19 mouse cellular contexts compared by ENCODE assay signal in genomic region chr19:54113421-54113820, GRCm38 (mm10).
"Had no signal": no experiment of that assay in that cellular context is flagged by ENCODE, and none has a peak within 500 bp of the region (broad histone marks: within the 10 kb centered on the region; RNA-seq: fewer than 3 reads in every experiment).

No protein-coding gene starts in this region.

- H3K27me3 ChIP-seq: midbrain, embryonic 15.5 days; neural tube, embryonic 12.5 days; stomach, embryonic 15.5 days had no signal

- H3K9ac ChIP-seq: liver, embryonic 15.5 days; liver, postnatal 0 days; lung, embryonic 15.5 days; midbrain, embryonic 12.5 days; midbrain, embryonic 15.5 days; neural tube, embryonic 12.5 days; stomach, embryonic 15.5 days had no signal

- H3K9me3 ChIP-seq: liver, embryonic 15.5 days; lung, embryonic 15.5 days; midbrain, embryonic 12.5 days; midbrain, embryonic 15.5 days; neural tube, embryonic 12.5 days; stomach, embryonic 15.5 days had no signal

- H3K4me1 ChIP-seq: lung, embryonic 15.5 days had no signal

- ATAC-seq: liver, postnatal 0 days; lung, postnatal 0 days; midbrain, embryonic 15.5 days had no signal

- H3K36me3 ChIP-seq: liver, embryonic 15.5 days; lung, embryonic 15.5 days; midbrain, embryonic 12.5 days; midbrain, embryonic 15.5 days; neural tube, embryonic 12.5 days; stomach, embryonic 15.5 days had no signal

- H3K4me2 ChIP-seq: liver, embryonic 15.5 days; lung, embryonic 15.5 days; midbrain, embryonic 12.5 days; midbrain, embryonic 15.5 days; neural tube, embryonic 12.5 days; stomach, embryonic 15.5 days had no signal

- DNase-seq: liver, postnatal 0 days; lung, adult 2 months; lung, postnatal 14 days; lung, postnatal 36 days; right cerebral cortex, postnatal 14 days; thymus, adult 2 months; thymus, postnatal 25 days; thymus, postnatal 4 days had no signal

- H3K27ac ChIP-seq: liver, embryonic 15.5 days; lung, embryonic 15.5 days; macrophage; midbrain, embryonic 12.5 days; midbrain, embryonic 15.5 days; neural tube, embryonic 12.5 days; stomach, embryonic 15.5 days; stomach, postnatal 0 days had no signal

- H3K4me3 ChIP-seq: liver, embryonic 15.5 days; lung, embryonic 15.5 days; megakaryocyte, embryonic 14.5 days; midbrain, embryonic 12.5 days; midbrain, embryonic 15.5 days; myocyte; neural tube, embryonic 12.5 days; stomach, embryonic 15.5 days had no signal
